Mouse (Mus musculus): ENCODE data around the gene Celsr3.

- no peak for TF ChIP-seq CTCF (IDR thresholded peaks at IDR 0.05; ENCODE audit: low read depth, low read length)
- TF ChIP-seq GATA1 (IDR thresholded peaks at IDR 0.05; ENCODE audit: borderline replicate concordance, low read length), result no peak
- no peak for TF ChIP-seq POLR2AphosphoS5 (IDR thresholded peaks at IDR 0.05; ENCODE audit: insufficient replicate concordance, low read depth, low read length)
Observed at GRCm38 (mm10) chr9:108776614-108777013, 49.5 kb upstream of the Celsr3 start.
